Mouse (Mus musculus) layer of hippocampus, postnatal 25 days (tissue): ENCODE results near the gene Rbm47. TPM values are rescaled to one million over a fixed set of nuclear protein-coding genes. Genes with fewer than 3 reads are reported as not detected.

Experiments used
- DNase-seq, 2 experiments: peaks; one replicate each; pipeline ENCODE4 v3.0.0; 2022; ENCODE audit warnings: mixed read lengths in 2 of 2, low spot score in 1 of 2; ENCODE audit errors: extremely low spot score in 1 of 2
- total RNA-seq, 2 experiments: library from RNA; stranded (reverse); gene quantifications; 2 replicates each; pipeline ENCODE4 v1.2.3; 2021

Gene Rbm47
- total RNA-seq, 2 experiments from 2014 or later = 1.3 TPM

DNA sequence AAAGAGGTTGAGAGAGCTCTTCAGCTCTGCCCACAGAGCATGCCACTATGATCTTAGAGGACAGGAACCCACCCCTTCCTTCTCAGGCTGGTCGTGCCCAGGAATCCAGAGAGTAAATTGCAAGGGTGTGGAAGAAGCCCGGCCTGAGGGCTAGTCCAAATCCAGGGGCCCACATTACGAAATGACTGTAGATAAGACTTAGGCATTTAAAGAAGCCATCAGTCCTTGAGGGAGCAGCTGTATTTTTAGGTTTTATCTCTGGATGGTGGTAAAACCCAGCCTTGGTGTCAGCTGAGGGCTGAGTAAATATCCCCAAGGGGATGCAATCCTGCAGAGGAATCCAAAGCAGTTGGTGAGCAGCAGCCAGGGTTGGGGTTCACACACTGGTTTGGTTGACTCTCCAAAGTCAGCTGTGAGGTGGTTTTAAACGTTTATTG, 6.7 kb downstream of the Rbm47 start:
- DNase-seq = no peak

DNA sequence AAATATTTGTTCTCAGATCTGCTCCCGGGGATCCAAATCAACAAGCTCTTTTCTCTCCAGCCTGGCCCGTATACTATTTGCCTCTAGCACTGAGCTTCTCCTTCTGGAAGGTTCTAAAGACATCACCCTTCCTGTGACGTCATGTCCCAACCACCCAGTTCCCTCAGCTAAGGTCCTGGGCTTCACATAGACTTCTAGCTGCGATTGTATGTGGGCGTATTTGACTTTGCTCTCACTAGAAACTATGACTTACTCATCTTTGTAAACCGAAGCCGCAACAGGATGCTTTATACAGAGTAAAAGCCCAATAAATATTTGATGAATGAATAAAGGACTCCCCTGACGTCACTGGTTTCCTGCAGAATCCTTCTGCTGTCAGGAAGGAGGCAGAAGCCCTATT, 7.2 kb downstream of the Rbm47 start:
- no peak for DNase-seq

DNA sequence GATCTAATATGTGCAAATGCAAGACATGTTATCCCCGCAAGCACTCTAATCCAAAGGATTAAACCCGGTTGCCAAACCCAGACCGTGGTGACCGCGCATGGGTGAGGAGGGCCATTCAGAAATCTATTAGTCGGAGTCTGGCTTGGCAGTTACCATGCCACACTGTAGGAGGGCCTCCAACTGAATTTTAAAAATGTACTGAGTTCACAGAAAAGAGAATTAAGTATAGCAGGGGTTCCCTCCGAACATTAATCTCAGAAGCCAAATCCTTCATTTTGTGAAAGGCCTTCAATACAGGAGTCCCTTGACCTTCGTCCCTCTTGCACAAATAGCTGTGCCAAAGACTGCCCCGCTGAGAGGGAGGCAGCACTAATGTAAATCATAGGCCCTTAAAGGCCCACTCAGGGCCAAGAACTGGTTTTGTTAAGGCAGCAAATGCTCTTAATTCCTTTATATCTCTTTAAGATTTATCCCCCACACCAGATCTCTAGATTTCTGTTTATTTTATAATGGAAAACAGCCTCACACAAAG, 16.4 kb downstream of the Rbm47 start:
- DNase-seq = no peak

DNA sequence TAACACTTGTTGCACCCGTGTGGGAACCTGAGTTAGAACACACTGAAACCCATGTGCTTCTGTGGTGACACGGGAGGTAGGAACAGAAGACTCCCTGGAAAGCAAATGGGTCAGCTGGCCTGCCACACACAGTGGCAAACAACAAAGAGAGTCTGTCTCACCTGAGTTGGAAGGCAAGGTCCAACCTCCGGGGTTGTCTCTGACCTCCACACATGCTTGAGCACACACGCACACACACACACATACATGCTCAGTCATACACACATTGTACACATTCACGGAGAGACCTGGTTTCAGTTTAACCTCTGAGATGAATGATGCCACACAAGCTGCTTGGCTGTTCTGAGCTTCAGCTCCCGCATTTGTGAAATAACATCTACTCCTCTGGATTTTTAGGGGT, 18.3 kb downstream of the Rbm47 start:
- no peak for DNase-seq

DNA sequence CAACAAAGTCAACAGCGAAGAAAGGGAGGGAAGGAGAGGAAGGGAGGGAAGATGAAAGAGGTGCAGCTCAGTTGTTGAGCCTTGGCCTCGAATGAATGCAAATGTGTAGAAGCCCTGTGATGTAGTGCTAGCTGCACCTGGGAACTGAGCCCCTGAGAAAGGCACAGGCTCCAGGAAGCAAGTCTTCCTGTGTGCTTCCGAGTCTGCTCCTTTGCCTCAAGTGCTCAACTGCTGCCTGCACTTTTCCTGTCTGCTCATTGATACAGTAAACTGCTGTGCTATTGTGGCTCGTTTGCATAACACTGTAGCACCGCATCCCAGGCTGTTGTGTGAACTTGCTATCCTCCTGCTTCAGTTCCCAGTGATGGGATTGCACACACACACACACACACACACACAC, 19.4 kb downstream of the Rbm47 start:
- no peak for DNase-seq

DNA sequence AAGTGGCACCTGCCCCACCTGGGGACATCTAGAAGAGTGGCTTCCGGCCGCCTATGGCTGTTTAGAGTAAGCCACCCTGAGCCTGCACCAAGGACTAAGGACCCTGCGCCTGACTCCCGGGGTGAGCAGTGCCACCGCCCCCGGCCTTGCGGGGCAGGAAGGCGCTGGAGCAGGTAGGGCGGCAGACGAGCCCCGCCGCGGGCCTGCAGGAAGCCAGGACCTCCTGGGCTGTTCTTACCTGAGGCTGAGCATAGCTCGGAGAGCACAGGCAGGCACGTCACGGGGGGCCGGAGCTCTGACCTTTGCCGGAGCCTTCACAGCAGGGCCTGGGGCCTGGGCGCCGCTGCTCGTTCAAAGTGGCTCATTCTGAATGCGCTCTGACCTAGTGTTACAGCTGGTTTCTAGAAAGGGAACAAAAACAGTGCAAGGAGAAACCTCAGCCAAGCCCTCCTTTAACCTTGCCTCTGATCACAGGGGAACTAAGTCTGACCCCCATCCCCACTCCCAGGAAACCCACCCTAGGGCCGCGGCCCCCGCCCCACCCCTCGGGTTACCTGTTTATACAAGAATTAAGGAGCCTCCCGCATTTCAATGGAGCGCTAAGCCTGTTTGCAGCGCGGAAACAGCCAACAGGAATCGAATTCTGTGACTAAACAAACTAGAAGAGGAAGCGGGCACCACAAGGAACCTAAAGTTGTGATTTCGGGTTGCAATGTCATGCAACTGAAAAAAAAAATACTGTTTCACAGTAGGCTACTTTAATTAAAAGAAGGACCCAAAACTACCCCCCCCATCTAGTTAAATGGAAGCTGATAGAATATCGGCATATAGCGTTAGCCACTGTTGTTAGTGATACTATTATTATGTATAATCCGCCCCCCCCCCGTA, 21.4 kb downstream of the Rbm47 start:
- no peak for DNase-seq

GRCm38 (mm10) chr5:66150706-66151300, 22.1 kb downstream of the Rbm47 start:
- DNase-seq = no peak

DNA sequence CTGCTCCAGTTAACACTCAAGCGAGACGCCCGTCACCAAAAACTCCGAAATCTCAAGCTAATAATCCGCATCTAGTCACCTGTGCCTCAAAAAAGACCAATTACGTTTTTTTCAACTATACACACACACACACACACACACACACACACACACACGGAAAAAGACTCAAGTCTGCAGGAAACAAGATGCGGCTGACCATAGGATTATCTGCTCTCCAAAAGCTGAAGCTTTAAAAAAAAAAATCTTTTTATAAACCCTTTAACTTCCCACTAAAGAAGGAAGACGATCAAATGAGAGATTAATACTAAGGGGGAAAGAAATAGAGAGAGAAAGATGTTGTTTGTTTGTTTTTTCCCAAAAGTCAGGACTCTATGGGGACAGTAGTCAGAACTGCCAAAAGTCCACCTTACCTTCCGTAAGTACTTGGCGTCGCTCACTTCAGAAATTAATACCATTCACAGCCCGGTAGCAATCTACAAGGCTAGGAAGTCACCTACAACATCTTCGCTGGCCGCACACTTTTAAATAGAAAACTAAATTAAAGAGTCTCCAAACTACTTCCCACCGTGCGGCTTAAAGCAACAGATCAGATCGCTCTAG, 22.7 kb downstream of the Rbm47 start:
- DNase-seq = no peak

DNA sequence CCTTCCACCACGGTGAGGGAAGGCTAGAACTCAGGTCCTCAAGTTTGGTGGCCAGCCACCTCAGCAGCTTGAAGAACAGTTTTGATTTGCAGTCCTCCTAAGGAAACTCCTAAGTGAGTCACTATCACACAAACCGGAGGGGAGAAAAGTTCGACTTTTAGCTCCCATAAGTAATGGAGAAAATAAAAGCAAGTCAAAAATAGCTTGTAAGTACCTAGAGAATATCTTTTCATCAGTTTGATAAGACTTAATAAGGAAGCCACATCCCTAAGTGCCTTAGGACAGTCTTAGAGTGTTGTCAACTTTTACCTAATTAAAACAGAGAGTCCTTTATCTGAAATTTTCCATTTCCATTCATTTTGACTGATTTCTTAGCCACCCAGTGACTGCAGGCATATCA, 23.3 kb downstream of the Rbm47 start:
- no peak for DNase-seq

DNA sequence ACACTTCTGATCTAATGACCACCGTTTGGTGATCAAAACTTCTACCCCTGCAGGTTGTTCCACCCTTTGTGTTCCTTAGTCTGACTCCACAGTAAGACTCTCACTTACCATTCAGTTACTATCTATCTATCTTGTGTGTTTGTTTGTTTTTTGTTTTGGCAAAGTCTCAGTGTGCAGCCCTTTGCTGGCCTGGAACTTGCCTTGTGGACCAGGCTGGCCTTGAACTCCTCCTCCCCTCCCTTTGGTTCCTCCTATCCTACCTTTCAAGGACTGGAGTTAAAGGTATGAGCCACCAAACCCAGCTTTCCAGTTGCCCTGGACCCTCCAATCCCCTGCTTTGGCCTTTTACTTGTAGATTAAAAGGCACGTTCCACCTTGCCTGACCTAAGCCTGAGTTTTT, 23.8 kb downstream of the Rbm47 start:
- DNase-seq = no peak

GRCm38 (mm10) chr5:66147313-66147712, 25.6 kb downstream of the Rbm47 start:
- no peak for DNase-seq

DNA sequence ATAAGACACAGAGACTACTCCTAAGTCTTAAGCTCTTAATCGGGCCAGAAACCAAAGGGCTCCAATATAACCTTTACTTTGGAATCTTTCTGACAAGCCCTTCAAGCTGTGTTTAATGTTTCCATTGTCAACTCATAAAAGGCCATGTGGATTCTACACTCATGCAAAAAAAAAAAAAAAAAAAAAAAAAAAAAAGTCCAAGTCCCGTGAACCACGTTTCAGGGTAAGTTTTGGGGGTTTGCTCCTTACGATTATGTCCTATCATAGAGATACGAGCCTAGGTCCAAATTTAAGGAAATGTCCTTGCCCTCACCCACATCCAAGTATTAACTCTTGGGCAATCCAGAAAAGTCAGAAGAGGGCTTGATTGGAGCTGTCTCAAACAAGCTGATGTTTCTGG, 27.3 kb downstream of the Rbm47 start:
- no peak for DNase-seq

GRCm38 (mm10) chr5:66143093-66144032, 29.6 kb downstream of the Rbm47 start:
- DNase-seq = no peak

GRCm38 (mm10) chr5:66141474-66141873, 31.4 kb downstream of the Rbm47 start:
- DNase-seq = no peak

DNA sequence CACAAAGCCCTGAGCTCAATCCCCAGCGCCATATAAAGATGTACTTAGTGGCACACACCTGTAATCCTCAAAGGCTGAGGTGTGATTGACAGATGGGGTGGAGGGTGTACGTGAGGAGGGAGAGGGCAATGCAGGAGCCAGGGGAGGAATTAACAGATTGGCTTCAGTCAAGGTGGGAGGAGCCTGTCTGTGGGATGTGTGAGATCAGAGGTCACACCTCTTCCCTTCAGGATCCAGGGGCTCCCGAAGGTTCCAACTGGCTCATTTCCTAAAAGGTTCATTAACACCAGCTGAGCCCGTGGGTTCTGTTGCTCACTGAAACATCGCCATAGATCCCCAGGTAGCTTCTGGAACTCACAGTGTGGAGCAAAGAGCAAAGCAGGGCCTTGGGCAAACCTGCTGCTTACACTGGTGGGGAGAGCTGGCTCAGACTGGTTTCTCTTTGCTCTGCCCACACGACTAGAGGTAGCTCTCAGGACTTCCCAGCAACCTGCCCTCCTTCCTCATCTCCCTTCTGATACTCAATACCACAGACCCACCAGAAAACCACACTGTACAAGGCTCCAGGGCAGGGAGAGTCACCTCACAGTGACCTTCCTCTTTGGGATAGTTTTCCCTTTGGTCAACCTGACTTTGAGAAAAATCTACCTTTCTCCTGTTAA, 33.2 kb downstream of the Rbm47 start:
- DNase-seq = no peak

- DNase-seq = no peak
Measured at GRCm38 (mm10) chr5:66139171-66139570, 33.7 kb downstream of the Rbm47 start.

GRCm38 (mm10) chr5:66138597-66138996, 34.3 kb downstream of the Rbm47 start:
- no peak for DNase-seq

GRCm38 (mm10) chr5:66137250-66137649, 35.7 kb downstream of the Rbm47 start:
- no peak for DNase-seq

- DNase-seq = no peak
Measured at GRCm38 (mm10) chr5:66135853-66136210, 37.1 kb downstream of the Rbm47 start.
